Mouse (Mus musculus): ENCODE results near the gene Astl. TPM values are rescaled to one million over a fixed set of nuclear protein-coding genes. Genes with fewer than 3 reads are reported as not detected.

Astl gene
- polyA plus RNA-seq, 1 experiment from 2014 or later: not detected

DNA sequence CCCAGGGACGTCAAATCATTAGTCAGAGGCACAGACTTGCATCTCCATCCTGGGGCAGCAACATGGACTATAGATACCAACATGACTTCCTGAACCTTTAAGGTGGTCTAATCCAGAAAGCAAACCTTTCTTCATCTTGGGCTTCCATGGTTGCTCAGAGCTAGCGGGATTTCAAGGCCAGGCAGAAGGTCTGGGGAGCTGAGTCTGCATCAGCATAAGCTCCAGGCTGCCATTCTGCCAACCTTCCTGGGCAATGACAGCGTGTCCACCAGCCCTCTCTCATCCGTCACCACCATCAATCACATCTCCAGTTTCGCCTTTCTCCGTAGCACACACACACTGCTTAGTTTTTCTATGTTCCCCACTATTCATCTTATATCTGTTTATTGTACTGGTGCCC lies 823 bp downstream of the Astl start:
- WGBS: 74% methylated on average over 6 of the region's 6 CpGs
- no peak for ATAC-seq (replicated peaks; ENCODE audit: low FRiP score)
- H3K36me3 ChIP-seq (ENCODE audit: control insufficient read depth, insufficient read depth, low read length): no peaks in the 10 kb centered on the region

DNA sequence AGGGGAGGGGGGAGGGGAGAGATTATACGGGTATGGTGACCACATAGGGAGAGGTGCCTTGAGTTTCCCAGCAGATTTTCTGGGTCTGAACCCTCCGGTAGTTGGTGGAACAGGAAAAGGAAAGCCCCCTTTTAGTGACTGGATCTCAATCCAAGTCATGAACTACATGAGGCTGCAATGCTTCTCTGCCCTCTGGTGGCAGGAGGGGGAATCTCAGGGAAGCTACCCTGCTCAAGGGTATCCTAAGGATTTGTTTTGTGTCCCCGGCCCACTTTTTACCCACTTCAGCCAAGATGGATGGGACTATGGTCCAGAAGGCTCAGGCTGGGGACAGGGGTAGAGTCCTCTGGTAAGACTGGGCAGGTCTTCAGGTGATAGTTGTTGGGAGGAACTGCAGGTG lies 2.7 kb downstream of the Astl start:
- Histone ChIP-seq H3K9me3 (ENCODE audit: control insufficient read depth, low read length) (no peaks in the 10 kb centered on the region), H3K27me3 (replicated peaks; ENCODE audit: control insufficient read depth, insufficient read depth, low read length) (no peaks in the 10 kb centered on the region; the same call in 1 of the 2 replicates), H3K36me3 (ENCODE audit: control insufficient read depth, insufficient read depth, low read length) (no peaks in the 10 kb centered on the region), H3K4me2 (no peak overlapping the region), H3K4me3 (ENCODE audit: low read depth, low read length) (no peak overlapping the region), H3K4me1 (replicated peaks; ENCODE audit: control insufficient read depth, insufficient read depth, low read length) (peaks cover 9% of the 10 kb centered on the region), H3K9ac (ENCODE audit: low read depth, low read length) (no peak overlapping the region), H3K27ac (ENCODE audit: low read depth, low read length) (no peak overlapping the region)
- WGBS: 18% methylated on average over 3 of the region's 3 CpGs
- no peak for ATAC-seq (replicated peaks; ENCODE audit: low FRiP score)
- DNase-seq (ENCODE audit: low spot score): no peak

More for the DNA sequence above, 823 bp downstream of the Astl start:
- H3K4me2 ChIP-seq: no peak overlapping the region
- peaks cover 5% of the 10 kb centered on the region for H3K27me3 ChIP-seq (replicated peaks; ENCODE audit: control insufficient read depth, insufficient read depth, low read length)
- H3K9ac ChIP-seq (ENCODE audit: low read depth, low read length): no peak overlapping the region
- no peak overlapping the region for H3K27ac ChIP-seq (ENCODE audit: low read depth, low read length)
- no peaks in the 10 kb centered on the region for H3K9me3 ChIP-seq (ENCODE audit: control insufficient read depth, low read length)
- H3K4me3 ChIP-seq (ENCODE audit: low read depth, low read length): no peak overlapping the region
- peaks cover 23% of the 10 kb centered on the region for H3K4me1 ChIP-seq (replicated peaks; ENCODE audit: control insufficient read depth, insufficient read depth, low read length)
- no peak for DNase-seq (ENCODE audit: low spot score)

DNA sequence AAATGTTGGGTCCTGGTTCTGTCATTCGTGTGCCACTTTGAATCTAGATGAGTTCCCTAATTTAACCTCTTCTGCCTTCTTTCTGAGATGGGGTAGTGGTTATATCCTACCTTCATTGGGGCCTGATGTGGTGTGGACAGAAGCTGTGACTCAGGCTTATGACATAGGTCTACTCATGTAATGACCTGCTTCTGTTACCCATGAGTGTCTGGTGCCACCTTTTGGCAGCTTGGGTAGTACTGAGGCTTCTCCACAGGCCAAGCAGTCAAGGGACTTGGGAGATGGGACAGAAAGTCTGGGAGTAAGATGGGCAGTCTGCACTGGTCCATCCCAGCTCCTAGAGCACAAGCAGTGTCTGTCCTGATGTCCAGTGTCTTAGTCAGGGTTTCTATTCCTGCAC lies 7.9 kb downstream of the Astl start:
- Histone ChIP-seq H3K27me3 (replicated peaks; ENCODE audit: control insufficient read depth, insufficient read depth, low read length) (peaks cover 3% of the 10 kb centered on the region), H3K4me3 (ENCODE audit: low read depth, low read length) (no peak overlapping the region), H3K4me1 (replicated peaks; ENCODE audit: control insufficient read depth, insufficient read depth, low read length) (no peaks in the 10 kb centered on the region), H3K4me2 (no peak overlapping the region), H3K9me3 (ENCODE audit: control insufficient read depth, low read length) (no peaks in the 10 kb centered on the region), H3K9ac (ENCODE audit: low read depth, low read length) (no peak overlapping the region), H3K27ac (ENCODE audit: low read depth, low read length) (no peak overlapping the region), H3K36me3 (ENCODE audit: control insufficient read depth, insufficient read depth, low read length) (no peaks in the 10 kb centered on the region)
- DNase-seq (ENCODE audit: low spot score) (no peak), ATAC-seq (replicated peaks; ENCODE audit: low FRiP score) (no peak)
- 71% methylated on average over 1 of the region's 1 CpGs for WGBS

DNA sequence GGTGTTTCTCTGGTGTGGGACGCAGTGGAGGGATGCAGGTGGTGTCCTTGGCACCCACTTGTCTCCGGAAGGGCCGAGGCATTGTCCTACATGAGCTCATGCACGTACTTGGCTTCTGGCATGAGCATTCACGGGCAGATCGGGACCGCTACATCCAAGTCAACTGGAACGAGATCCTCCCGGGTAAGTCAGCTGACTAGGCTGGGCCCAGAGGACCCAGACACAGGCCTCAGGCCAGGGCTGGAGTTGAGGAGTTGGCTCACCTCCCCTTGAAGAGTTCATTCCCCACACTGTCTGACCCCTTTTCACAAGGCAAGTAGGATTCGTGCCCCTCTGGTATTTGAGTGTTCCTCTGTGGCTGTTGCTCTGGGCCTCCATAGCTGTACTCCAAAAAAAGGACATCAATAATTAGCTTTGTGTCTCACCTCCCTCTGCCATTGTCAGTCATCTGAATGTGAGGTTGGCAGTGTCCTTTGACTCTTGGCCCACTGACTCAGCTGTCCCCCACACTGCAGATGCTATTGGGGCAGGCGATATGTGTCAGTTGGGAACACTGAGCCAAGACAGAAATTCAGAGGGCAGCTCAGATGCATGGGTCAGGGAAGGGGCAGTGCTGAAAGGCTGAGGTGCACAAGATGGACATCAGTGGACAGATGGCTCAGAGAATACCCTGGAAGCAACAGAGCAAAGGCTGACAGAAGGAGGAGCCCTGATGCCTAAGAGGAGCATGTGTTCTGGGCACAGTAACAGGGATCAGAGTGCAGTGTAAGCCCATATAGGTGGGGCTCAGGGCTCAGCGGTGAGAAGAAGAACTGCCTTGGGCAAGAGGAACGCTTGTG lies 8.9 kb downstream of the Astl start:
- no peak overlapping the region for H3K27ac ChIP-seq (ENCODE audit: low read depth, low read length)
- DNase-seq (ENCODE audit: low spot score): no peak
- no peaks in the 10 kb centered on the region for H3K4me1 ChIP-seq (replicated peaks; ENCODE audit: control insufficient read depth, insufficient read depth, low read length)
- no peak overlapping the region for H3K9ac ChIP-seq (ENCODE audit: low read depth, low read length)
- no peak overlapping the region for H3K4me2 ChIP-seq
- H3K9me3 ChIP-seq (ENCODE audit: control insufficient read depth, low read length): no peaks in the 10 kb centered on the region
- 77% methylated on average over 13 of the region's 13 CpGs for WGBS
- H3K36me3 ChIP-seq (ENCODE audit: control insufficient read depth, insufficient read depth, low read length): no peaks in the 10 kb centered on the region
- H3K4me3 ChIP-seq (ENCODE audit: low read depth, low read length): no peak overlapping the region
- ATAC-seq (replicated peaks; ENCODE audit: low FRiP score): no peak
- H3K27me3 ChIP-seq (replicated peaks; ENCODE audit: control insufficient read depth, insufficient read depth, low read length): peaks cover 3% of the 10 kb centered on the region

DNA sequence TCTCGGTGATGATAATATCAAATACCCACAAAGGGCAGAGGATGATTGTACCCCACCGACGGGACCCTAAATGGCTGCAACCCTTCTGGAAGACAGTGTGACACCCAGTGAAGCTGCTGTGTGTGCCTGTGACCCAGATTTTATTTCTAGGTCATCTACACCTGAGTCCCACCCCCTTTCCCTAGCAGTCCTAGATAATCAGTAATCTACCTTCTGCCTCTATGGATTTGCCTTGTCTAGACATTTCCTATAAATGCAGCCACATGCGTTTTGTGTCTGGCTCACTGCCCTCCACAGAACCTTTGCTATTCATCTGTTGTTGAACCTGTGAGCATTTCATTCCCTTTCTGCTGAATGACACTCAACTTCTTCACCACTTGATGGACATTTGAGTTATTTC lies 15.4 kb downstream of the Astl start:
- Histone ChIP-seq H3K9me3 (ENCODE audit: control insufficient read depth, low read length) (no peaks in the 10 kb centered on the region), H3K27me3 (replicated peaks; ENCODE audit: control insufficient read depth, insufficient read depth, low read length) (peaks cover 7% of the 10 kb centered on the region), H3K9ac (ENCODE audit: low read depth, low read length) (no peak overlapping the region), H3K27ac (ENCODE audit: low read depth, low read length) (no peak overlapping the region), H3K36me3 (ENCODE audit: control insufficient read depth, insufficient read depth, low read length) (no peaks in the 10 kb centered on the region), H3K4me1 (replicated peaks; ENCODE audit: control insufficient read depth, insufficient read depth, low read length) (no peaks in the 10 kb centered on the region), H3K4me3 (ENCODE audit: low read depth, low read length) (no peak overlapping the region), H3K4me2 (no peak overlapping the region)
- WGBS: 71% methylated on average over 4 of the region's 4 CpGs
- no peak for DNase-seq (ENCODE audit: low spot score)
- ATAC-seq (replicated peaks; ENCODE audit: low FRiP score): no peak

DNA sequence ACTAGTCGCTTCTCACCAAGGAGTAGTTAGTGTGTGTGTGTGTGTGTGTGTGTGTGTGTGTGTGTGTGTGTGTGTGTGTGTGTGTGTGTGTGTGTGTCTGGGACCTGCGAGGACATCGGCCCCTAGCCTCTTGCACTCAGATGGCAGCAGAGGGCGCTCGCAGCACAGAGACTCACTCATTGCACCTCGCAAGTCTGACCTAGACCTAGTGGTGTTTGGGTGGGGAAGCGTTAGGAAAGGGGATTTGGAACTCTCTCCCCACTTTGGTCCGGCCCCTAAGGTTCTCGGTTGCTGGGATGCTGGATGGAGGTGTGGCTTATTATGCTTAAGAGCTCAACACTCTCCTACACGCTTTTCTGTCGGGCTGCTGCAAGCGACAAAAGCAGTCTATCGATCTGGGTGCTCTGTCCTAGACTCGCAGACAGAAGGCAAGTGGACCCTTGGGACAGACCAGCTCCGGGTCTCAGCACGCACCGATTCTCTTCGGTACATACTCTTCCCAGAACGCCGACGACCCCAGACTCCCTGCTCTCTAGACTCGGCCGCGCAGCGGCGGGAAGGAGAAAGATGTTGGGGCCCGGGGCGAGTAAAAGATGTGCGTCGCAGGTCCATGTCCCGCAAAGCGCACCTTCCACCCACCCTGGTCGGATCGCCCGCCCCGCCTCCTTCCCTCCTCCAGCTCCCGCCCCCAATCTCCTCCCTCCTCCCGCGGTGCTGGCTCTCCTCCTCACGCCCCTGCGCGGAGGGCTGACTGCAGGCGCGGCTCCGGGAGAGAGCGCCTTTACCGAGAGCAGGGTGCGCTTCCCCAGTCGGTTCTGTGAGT lies 24.2 kb downstream of the Astl start, which contains the start of gene Adra2b:
Adra2b (plus strand) TSS at position 750 of the 823 bp plus-strand sequence.
- Histone ChIP-seq H3K27me3 (replicated peaks; ENCODE audit: control insufficient read depth, insufficient read depth, low read length) (peaks cover 65% of the 10 kb centered on the region), H3K4me3 (ENCODE audit: low read depth, low read length) (peak within 1 kb of the TSS; percentile 64), H3K9me3 (ENCODE audit: control insufficient read depth, low read length) (no peaks in the 10 kb centered on the region), H3K36me3 (ENCODE audit: control insufficient read depth, insufficient read depth, low read length) (no peaks in the 10 kb centered on the region), H3K27ac (ENCODE audit: low read depth, low read length) (peak within 1 kb of the TSS; percentile 21; the same call in 1 of the 2 replicates), H3K9ac (ENCODE audit: low read depth, low read length) (peak within 1 kb of the TSS; percentile 67), H3K4me2 (peak within 1 kb of the TSS; percentile 89), H3K4me1 (replicated peaks; ENCODE audit: control insufficient read depth, insufficient read depth, low read length) (peaks cover 6% of the 10 kb centered on the region)
- WGBS: under 1% methylated on average over 48 of the region's 49 CpGs
- peak; percentile 88 for ATAC-seq (replicated peaks; ENCODE audit: low FRiP score)
- DNase-seq (ENCODE audit: low spot score): peak; percentile 83

DNA sequence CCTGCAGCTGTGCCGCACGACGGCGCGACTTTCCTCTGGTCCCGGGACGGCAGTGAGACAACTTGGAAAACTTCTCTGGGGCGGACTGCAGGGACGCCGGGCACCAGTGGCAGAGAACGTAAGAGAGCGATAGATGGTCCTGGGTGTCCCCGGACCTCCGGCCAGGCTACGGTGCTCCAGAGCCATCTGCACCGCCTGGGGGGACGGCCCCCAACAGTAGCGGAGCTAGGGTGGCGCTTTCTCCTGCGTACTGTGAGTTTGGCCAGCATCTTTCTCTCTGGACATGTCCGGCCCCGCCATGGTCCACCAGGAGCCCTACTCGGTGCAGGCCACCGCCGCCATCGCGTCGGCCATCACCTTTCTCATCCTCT lies 24.8 kb downstream of the Astl start:
- Histone ChIP-seq H3K27me3 (replicated peaks; ENCODE audit: control insufficient read depth, insufficient read depth, low read length) (peaks cover 65% of the 10 kb centered on the region), H3K9ac (ENCODE audit: low read depth, low read length) (peak overlapping the region; percentile 67), H3K4me2 (peak overlapping the region; percentile 89), H3K27ac (ENCODE audit: low read depth, low read length) (no peak overlapping the region; the same call in 1 of the 2 replicates), H3K4me1 (replicated peaks; ENCODE audit: control insufficient read depth, insufficient read depth, low read length) (peaks cover 10% of the 10 kb centered on the region), H3K36me3 (ENCODE audit: control insufficient read depth, insufficient read depth, low read length) (no peaks in the 10 kb centered on the region), H3K4me3 (ENCODE audit: low read depth, low read length) (peak overlapping the region; percentile 64), H3K9me3 (ENCODE audit: control insufficient read depth, low read length) (no peaks in the 10 kb centered on the region)
- DNase-seq (ENCODE audit: low spot score) (peak; percentile 56), ATAC-seq (replicated peaks; ENCODE audit: low FRiP score) (peak; percentile 48)
- WGBS: under 1% methylated on average over 28 of the region's 28 CpGs

DNA sequence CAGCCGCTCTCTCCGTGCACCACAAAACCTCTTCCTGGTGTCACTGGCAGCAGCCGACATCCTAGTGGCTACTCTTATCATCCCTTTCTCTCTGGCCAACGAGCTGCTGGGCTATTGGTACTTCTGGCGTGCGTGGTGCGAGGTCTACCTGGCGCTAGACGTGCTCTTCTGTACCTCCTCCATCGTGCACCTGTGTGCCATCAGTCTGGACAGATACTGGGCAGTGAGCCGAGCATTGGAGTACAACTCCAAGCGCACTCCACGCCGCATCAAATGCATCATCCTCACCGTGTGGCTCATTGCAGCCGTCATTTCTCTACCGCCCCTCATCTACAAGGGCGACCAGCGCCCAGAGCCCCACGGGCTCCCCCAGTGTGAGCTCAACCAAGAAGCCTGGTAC lies 25.3 kb downstream of the Astl start:
- whole genome bisulfite sequencing: 3% methylated on average over 20 of the region's 20 CpGs
- H3K4me3 ChIP-seq (ENCODE audit: low read depth, low read length): peak overlapping the region; percentile 64
- peak overlapping the region; percentile 67 for H3K9ac ChIP-seq (ENCODE audit: low read depth, low read length)
- DNase-seq (ENCODE audit: low spot score): no peak
- no peaks in the 10 kb centered on the region for H3K36me3 ChIP-seq (ENCODE audit: control insufficient read depth, insufficient read depth, low read length)
- peaks cover 65% of the 10 kb centered on the region for H3K27me3 ChIP-seq (replicated peaks; ENCODE audit: control insufficient read depth, insufficient read depth, low read length)
- H3K27ac ChIP-seq (ENCODE audit: low read depth, low read length): no peak overlapping the region
- H3K4me1 ChIP-seq (replicated peaks; ENCODE audit: control insufficient read depth, insufficient read depth, low read length): peaks cover 12% of the 10 kb centered on the region
- ATAC-seq (replicated peaks; ENCODE audit: low FRiP score): no peak; the same call in 1 of the 2 replicates
- H3K4me2 ChIP-seq: peak overlapping the region; percentile 89
- H3K9me3 ChIP-seq (ENCODE audit: control insufficient read depth, low read length): no peaks in the 10 kb centered on the region
